Mouse (Mus musculus) megakaryocyte-erythroid progenitor cell, adult 5-6 weeks (primary cell): ENCODE measurements at regions not wholly inside any gene's neighbourhood (a gene's known extent, or its start where the extent isn't known, plus 50 kb on each side); places are given as distances from the start of the nearest gene placed in this dataset.

ENCODE experiments used
- ATAC-seq: replicated peaks from 2 replicates; pipeline ENCODE4 v1.8.0; 2016; ENCODE audit warnings: mild to moderate bottlenecking, inconsistent platforms; ENCODE audit not compliant: severe bottlenecking, poor library complexity, low FRiP score, low TSS enrichment

DNA sequence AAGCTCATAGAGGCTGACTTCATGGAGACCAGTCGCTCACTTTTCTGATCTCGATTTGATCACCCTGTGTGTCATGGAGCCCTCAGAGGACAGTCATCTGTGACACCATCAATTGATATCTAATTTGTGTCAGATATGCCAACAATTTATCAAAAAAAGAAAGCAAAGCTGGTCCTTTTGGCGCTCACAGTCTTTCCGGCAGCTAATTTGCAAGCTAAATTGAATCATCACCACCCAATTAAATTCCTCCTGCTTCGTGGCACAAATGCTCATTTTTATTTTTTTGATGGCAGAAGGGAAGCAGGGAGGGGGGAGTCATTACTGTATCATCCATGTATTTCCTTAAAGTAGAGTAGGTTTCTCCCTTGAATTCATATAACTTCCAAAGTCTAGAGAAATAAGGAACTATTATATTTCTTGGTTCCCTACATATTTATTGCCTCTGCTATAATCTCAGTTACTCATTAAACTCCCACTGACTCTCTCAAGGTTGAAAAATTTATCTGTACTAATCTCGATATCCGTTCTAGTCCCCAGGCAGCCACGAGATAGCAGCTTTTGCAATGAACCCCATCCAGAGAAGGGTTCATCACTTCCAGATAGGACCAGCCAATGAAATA, 325.8 kb downstream of the Gpam start:
- ATAC-seq = no peak

DNA sequence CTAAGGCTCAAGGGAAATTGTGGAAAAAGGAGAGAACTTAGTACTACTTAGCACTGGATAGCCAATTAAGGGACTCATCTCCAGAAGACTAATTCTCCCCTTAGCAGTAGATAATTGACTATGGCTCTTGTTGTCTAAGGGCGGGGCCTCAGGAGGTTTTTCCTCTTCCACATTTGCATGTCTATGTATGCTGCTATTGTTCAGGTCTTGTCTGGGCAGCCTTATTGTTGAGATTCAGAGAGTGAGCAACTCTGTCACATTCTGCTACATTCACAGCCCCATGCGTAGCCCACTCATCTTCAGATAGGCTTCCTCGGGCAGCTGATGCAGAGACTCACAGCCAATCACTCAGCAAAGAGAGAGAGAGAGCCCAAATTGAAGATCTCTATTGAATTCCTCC, 339.9 kb downstream of the Gpam start:
- no peak for ATAC-seq

GRCm38 (mm10) chr19:54783729-54784128, 343.3 kb downstream of the Gpam start:
- ATAC-seq = no peak

DNA sequence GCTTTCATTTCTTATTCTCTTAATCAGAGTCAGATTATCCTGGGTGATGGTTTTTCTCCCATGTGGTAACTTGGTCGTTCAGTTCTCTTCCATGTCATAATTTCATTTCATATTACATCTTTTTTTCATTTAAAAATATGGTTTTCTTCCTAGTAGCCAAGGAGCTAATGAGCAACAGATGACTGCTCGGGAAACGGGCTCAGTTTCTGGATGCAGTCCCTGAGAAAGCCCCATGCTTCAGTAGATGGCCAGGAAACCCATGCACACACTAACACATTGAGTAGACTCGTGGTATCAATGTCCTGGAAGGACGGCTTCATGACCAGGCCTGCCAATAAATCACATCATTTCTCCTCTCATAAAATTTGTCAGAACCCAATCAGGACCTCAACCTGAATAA, 369.3 kb downstream of the Gpam start:
- ATAC-seq = no peak

DNA sequence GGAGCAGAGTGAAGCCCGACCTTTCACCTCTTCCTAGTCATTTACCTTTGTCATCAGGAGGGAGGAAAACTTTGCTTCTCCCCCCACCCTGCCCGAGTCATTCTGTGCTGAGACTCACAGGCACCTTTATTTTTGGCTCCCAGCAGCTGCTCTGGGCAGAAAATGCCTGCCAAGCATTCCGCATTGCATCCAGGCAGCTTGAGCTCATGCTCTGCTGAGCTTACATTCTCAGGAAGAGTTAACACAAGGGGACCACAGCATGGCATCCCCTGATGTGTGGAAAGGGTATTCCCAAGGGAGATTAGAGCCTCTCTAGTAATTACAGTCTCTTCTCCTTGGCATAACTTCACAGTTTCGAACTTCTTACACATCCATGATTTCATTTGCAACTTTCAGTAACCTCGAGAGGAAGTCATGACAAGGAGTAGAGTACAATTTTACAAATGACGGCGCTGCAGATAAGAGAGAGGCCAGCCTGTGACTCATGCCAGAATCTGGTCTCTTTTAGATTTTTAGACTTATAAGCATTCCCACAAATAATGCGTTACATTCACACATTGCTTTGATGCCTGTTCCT, 370.3 kb downstream of the Gpam start:
- no peak for ATAC-seq

DNA sequence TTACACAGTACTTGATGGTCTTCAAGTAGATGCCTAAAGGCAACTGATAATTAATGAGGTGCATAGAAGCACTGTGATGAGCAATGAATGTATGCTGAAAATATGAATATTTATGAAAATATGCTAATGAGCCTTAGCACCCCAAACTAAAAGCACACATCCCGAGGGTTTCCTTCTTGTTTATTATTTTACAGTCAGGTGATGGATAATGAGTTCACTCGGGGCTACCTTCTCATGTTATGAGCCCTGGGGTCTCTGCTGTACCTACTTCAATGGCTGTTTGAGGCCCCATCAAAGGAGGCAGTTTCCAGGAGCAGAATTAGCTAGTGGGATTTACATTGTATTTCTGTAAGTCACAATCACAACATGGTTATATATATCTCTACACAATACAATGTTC, 371.6 kb downstream of the Gpam start:
- no peak for ATAC-seq

DNA sequence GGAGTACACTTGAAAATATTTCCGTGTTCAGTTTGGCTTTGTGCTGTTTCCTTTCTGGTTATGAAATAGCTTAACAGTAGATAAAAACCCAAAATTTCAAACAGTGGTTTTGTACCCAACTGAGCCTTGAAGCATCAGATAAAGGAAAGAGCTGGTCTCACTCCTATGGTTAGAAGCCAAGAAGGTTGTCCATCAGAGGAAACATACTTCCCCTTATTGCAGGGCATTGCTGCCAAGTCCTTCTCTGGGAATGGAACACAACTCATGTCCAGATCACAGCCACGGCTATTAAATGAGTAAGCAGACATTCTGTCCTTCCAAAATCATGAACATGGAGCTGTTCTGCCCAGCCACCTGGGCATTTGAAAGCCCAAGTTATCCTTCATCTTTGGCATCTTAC, 393.1 kb downstream of the Gpam start:
- ATAC-seq = no peak

DNA sequence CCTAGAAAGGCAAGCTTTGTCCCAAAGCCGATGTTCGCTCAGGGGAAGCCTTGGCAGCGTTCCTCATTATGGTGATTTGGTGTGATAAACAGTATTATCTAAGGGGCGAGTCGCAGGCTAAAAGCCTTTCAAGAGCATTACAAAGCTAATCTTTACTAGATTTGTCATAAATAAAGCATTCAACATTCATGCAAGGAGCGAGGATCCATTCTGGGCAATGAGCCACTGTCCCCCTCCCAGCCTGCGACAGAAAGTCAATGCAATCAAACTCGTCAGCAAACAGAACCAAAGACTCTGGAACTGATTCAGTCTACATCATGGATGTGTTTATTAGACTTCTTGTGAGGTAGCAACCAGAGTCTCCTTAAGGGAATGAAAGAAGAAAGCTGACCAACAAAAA, 395.3 kb downstream of the Gpam start:
- ATAC-seq = no peak

DNA sequence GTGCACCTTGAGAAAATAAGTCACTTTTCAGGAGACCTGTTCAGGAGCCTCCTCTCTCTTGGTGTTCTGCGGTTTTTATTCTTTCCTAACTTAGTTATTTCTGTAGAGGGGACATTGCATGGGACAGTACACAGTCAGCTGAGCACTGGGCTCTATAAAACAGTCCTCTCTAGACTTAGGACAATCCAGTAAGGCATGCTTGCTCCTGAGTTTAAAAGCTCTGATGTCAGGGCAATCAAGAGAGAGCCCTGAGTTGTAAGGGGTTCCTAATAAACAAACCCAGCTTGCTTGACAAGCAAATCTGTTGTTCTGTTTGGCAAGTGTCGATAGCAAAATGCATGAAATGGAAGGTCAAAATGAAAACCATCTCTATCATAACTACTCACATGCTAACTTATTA, 395.7 kb downstream of the Gpam start:
- ATAC-seq = no peak

- no peak for ATAC-seq
Measured at GRCm38 (mm10) chr19:54730801-54731200, 396.2 kb downstream of the Gpam start.

GRCm38 (mm10) chr19:54730296-54730695, 396.7 kb downstream of the Gpam start:
- ATAC-seq = no peak

DNA sequence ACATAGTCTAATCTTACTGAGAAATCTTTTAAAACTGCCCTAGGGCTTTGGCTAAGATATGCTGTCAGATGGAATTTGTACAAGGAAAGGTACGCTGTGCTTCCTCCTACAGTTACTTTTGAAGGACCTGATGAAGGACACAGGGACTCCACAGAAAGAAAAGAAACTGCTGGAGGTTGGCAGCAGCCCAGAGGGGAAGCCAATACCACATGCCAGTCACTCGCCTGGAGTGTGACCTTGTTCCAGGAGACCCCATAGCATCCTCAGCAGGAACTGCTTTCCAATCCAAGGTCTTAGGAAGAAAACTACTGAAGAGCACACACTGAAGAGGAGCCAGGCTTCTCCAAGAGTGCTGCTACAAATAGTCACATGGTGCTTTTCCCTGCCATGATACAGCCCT, 404.9 kb downstream of the Gpam start:
- ATAC-seq = no peak

GRCm38 (mm10) chr19:54697411-54697810, 429.6 kb downstream of the Gpam start:
- ATAC-seq = 0 out of 2 replicates have a peak, but pooled peaks have one; percentile 22

DNA sequence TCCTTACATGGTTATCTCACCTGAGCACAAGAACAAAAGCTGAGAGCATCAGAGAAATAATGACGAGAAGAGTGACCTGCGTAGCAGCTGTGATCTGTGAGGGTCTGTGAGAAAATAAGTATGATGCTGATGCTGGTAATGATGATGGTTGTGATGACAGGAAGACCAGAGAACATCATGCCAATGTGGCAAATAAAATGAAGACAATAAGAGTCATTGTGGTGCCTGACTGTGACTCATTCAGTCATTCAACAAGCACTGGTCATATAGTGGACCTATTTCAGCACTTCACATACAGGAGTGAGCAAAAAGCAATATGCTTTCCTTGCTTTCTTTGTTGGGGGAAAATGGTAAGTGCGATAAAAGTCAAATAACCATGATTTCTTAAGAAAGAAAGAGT, 433.3 kb downstream of the Gpam start:
- no peak for ATAC-seq

GRCm38 (mm10) chr19:54693094-54693493, 433.9 kb downstream of the Gpam start:
- no peak for ATAC-seq

GRCm38 (mm10) chr19:54691861-54692260, 435.2 kb downstream of the Gpam start:
- ATAC-seq = no peak

GRCm38 (mm10) chr19:54688630-54689029, 438.4 kb downstream of the Gpam start:
- no peak for ATAC-seq

- ATAC-seq = peak; percentile 94
Measured at GRCm38 (mm10) chr19:54685147-54685546, 441.9 kb downstream of the Gpam start.
